Mouse (Mus musculus) embryo, embryonic 10 days (tissue): ENCODE data around the gene B430306N03Rik.
"Not testable (repeated sequence)": the region's sequence is repeated elsewhere in the genome, so short reads cannot be mapped to it uniquely, and the experiment has no call there.

Experiments
- DNase-seq: peaks from one replicate; pipeline ENCODE4 v3.0.0-alpha.2; 2015; ENCODE audit warnings: low spot score

B430306N03Rik gene

DNA sequence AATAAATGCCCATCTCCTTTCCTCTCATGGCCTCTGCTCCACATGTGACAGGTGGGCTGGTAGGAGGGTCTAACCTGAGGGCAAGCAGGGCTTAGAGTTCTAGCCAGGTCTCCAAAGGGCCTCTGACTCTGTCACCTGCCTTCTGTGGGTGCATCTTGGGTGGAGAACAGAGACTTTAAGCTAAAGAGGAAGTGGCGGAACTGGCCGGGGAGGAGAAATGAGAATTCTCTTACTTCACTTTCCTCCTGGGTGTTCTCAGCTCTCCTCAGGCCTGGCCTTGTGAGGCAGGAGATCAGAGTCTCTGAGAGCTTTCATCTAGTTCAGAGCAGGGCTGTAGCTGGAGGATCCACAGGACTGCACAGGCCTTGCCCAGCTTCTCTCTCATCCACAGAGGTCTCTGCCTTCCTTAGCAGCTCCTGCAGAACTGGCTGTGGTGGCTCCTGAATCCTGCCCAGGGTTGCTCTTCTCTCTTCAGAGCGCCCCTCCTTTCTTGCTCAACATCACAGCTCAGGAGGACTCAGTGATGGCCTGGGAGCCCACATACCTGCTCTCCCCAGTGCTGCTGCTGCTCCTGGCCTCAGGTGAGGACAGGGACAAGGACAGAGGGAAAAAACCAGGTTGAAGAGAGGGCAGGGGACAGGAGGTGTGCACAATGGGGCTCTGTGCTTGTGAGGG is at the start of gene B430306N03Rik:
Gene B430306N03Rik (plus strand): TSS at position 237 of the 675 bp plus-strand sequence.
- DNase-seq = not testable (repeated sequence)

- DNase-seq = no peak
These were observed 49.2 kb upstream of the B430306N03Rik start for GRCm38 (mm10) chr17:48266610-48267304.

DNA sequence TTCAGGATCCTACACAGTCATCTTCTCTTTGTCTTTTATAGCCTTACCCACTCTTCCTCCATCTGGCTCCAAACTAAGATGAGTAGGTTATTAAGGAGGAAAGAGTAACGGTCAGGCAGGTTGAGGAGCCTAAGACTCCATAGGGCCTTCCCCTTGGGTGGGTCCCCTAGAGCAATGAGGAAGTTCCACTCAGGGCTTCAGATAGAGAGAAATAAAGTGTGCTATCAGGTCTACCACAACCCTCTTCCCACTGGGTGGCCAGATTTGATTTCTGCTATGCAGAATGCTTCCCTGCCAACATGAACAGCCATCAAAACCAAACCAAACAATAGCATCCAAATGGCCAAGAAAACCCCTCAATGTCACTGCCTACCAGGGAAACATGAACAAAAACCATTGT is 48.4 kb upstream of the B430306N03Rik start:
- no peak for DNase-seq

- DNase-seq = no peak
These were observed 47.7 kb upstream of the B430306N03Rik start for GRCm38 (mm10) chr17:48268276-48268675.

- no peak for DNase-seq
These were observed 46.1 kb upstream of the B430306N03Rik start for GRCm38 (mm10) chr17:48269833-48270232.

- DNase-seq = no peak
These were observed 43.8 kb upstream of the B430306N03Rik start for GRCm38 (mm10) chr17:48272158-48272557.

DNA sequence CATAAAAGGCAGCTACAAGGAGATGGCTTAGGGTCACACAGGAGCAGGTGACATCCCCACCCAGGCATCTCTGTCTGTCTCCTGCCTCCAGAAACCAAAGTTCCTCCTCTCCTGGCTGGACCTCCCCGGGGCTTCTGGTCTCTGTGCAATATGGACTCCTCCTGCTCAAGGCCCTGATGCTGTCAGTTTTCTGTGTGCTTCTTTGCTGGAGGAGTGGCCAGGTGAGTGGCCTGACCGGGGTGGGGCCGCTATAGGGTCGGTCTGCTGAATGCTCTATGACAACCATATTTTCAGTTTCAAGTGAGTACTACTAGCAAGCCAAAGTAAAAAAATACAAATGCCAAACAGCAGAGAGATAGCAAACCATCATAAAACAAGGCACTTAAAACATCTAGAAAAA is 43.3 kb upstream of the B430306N03Rik start:
- no peak for DNase-seq

DNA sequence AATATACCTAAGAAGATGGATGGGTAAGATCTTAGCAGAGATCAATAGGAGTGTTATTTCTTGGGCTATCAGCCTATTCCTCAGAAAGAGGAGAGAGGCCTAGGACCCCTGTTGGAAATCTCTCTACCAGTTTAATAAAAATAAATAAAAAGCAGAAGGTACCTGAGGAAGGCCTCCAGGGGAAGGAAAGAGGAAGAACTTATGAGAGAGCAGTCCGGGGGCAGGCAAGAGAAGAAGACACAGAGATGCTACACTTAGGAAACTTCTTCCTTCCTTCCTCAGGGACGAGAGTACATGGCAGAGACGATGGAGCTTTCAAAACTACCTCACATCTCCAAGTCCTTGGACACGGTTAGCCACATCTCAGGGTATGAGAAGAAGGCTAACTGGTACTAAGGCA is 41.8 kb upstream of the B430306N03Rik start:
- DNase-seq = no peak

DNA sequence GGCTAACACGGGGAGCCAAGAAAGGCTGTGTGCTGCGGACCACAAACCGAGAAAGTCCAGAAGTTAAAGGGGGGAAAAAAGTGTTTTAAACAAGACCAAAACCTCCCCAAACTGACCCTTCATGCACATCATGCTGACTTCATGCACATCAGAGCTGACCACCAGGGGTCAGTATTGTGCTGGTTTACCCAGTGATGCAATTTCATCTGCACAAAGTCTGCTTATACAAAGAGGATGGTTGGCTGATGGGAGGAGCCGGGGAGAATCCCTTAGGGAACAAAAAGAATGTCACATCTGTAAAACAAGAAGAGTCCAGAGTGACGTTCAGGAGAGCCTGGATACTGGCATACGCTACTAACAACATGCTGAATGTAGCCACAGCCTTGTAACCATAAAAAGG is 41.1 kb upstream of the B430306N03Rik start:
- DNase-seq = peak; percentile 87

DNA sequence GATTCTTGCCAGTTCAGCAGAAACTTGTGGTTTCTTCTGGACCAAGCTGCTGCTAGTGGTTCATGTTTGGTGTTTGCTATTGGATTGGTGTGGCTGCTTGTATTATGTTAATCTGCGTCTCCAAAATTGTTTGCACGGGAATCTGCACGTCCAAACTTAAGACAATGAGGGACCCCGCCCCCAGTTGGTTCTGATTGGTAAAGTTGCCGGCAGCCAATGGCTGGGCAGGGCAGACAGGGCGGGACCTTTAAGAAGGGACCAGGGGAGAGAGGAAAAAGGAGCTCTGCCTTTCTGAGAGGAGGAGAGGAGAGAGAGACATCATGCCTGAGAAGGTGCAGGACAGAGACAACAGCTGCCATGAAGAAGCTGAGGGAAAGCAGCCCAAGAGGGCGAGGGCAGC is 40.2 kb upstream of the B430306N03Rik start:
- DNase-seq = no peak

GRCm38 (mm10) chr17:48278381-48278780 is 37.6 kb upstream of the B430306N03Rik start:
- no peak for DNase-seq

DNA sequence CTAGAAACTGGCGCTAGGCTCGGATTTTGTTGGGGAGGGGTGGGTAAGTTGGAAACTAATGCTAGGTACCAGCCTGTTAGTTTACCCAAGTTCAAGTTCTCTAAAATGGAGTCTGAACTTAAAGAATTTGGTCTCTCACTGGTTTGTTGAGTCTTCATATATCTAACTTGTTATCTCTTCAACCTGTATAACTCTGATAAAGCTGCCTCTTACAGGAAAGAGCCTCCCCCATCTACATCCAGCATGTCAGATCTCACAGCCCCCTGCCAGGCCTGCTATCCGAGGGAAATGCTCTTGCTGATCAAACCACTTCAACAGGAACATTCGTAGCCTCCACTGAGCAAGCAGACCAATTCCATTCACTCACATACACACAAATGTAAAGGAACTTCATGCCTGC is 36.9 kb upstream of the B430306N03Rik start:
- DNase-seq = no peak

DNA sequence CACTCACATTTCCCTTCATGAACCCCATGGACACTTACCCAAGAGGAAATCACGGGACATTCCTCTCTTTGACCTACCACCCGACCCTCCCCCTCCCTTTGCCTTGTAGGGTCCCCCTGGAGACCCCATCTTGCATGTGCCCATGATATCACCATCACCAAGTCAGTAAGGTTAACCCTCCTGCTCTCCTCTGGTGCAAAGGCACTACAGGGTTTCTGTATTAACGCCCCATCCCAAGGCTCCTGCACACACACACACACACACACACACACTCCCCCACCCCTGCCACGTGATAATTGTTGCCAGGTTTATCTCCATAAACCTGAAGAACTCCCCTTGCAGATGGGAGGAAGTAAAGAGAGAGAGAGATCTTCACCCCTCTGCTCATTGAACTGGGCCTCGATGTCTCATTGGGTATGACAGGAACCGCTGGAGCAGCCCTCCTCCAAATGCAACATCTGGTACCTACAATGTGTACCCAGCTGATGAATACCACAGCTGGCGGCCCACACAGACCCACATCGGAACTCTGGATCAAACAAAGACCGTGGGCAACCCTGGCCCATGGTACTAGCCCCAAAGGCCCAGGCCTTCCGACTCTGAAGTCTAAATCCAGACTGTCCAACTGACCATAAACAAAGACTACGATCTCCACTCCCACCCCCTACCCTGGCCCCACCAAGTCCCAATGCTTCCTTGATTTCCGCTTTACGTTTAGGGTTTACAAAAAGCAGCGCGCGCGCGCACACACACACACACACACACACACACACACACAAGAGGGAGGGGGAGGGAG is 34.8 kb upstream of the B430306N03Rik start:
- DNase-seq = peak; percentile 11

- DNase-seq = peak; percentile 70
These were observed 34.2 kb upstream of the B430306N03Rik start for GRCm38 (mm10) chr17:48281739-48282085.

DNA sequence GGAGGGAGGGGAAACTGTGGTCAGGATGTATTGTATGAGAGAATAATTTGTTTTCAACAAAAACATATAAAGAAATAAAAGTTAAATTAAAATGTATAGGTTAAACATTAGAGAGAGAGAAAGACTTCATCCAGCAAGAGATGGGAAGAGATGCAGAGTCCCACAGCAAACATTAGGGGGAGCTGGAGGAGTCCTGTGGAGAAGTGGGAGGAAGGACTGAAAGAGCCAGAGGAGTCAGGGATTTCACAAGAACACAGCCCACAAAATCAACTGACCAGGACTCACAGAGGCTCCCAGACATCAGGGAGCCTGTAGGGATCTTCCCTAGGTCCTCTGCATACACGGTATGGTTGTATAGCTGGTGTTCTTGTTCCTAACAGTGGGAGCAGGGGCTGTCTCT is 29.2 kb upstream of the B430306N03Rik start:
- peak; percentile 16 for DNase-seq

DNA sequence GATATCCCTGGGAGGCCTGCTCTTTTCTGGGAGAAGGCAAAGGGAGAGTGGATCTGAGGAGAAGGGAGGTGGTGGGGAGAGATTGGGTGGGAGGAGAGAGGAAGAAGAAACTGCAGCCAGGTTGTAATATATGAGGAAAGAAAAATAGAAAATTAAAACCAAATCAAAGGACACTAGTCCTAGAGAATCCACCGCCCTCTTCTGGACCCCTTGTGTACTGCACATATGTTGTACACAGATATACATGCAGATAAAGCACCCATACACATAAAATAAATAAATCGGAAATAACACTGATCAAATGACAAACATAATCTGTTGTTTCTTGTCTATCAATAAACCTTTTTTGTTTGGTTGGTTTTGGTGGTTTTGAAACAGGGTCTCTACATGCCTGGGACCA is 28.7 kb upstream of the B430306N03Rik start:
- no peak for DNase-seq

GRCm38 (mm10) chr17:48293500-48294194 is 22.3 kb upstream of the B430306N03Rik start:
- no peak for DNase-seq

DNA sequence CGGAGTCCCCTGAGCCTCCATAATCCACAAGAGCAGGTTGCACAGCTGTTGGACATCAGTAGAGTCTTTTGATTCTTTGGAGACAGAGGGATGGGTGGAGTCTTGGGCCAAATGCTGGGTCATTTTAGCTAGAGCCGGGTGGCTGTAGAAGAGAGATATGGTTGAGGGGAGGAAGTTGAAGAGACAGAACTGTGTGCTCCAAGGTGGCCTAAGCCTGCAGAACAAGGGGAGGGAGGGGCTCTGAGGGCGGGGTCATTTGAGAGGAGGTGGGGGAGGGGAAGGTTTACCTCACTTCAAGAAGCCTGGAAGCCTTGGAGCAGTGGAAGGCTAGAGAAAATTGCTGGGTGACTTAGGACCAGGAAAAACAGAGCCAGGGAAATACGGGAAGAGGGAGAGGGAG is 16.7 kb upstream of the B430306N03Rik start, which contains the start of gene Treml2:
Gene Treml2 (plus strand): TSS at position 296 of the 400 bp plus-strand sequence.
- DNase-seq = no peak

DNA sequence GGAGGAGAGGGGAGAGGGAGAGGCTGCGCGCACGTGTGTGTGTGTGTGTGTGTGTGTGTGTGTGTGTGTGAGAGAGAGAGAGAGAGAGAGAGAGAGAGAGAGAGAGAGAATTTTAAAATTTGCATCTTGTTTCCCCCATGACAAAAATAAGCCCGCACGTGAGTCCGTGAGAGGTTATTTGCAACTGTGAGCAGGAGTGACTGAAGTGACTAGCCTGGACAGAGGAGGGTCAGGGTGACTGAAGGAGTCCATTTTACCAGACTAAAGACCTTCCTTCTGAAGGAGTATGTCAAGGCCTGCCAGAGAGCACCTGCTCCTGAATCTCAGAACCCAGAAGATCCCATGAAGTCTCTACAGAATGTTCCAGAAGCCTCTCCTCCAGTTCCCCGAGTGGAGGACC is 16.2 kb upstream of the B430306N03Rik start:
- no peak for DNase-seq

DNA sequence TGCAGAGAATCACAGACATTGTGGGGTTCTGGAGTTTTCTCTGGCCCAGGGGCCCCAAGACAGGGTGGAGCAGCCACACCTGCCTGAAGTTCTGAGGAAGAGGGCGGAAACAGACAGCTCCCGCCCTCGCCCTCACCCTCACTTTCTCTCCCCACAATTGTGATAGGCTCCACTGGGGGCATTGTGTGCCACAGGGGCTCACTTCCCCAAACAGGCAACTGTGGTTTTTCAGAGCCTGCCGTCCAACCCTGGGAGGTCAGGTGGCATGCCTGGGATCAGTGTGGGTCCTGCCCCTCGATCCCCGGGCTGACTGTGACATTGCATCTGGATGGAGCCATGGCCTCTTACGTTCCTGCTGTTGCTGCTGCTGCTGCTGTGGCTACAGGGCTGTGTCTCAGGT is 15.7 kb upstream of the B430306N03Rik start:
- no peak for DNase-seq

DNA sequence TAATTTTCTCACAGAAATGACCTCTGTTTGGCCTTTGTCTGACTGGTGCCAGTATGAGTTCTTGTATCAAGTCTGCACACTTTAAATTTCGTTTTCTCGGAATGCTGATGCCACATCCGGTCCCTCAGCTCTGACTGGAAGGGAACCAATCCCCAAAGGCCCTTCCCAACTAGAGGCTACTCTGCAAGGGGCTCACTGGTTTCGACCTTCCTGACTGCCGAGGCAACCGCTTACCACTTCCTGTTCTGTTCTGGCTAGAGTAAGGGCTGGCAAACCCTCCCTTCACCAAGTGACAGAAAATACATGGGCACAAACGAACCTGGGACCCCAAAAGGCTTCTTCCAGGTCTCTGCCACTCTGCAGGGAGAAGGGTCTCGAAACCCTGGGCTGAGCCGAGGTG is 15.1 kb upstream of the B430306N03Rik start:
- DNase-seq = no peak

GRCm38 (mm10) chr17:48301792-48302191 is 14.1 kb upstream of the B430306N03Rik start:
- no peak for DNase-seq
